ENCODE assay signal across 15 mouse cellular contexts in genomic region chr1:128405675-128406074, GRCm38 (mm10). TPM values are rescaled to one million over a fixed set of nuclear protein-coding genes. Genes with fewer than 3 reads are reported as not detected.
A peak's percentile ranks its signal among the peaks of the same experiment; 100 is the strongest.
DNase-seq lines count a peak whose midpoint lies in the region; ATAC-seq and TF ChIP-seq lines count a peak whose summit lies in the region.
"Had no signal": no experiment of that assay in that cellular context is flagged by ENCODE, and none has a peak within 500 bp of the region (broad histone marks: within the 10 kb centered on the region; RNA-seq: fewer than 3 reads in every experiment).

No protein-coding gene starts in this region.

- no peak for ATAC-seq in lung, embryonic 15.5 days (ENCODE audit: borderline replicate concordance, extremely low read depth, low FRiP score, low TSS enrichment)
- peak; percentile 57; the same call in 1 of the 2 replicates for ATAC-seq in forebrain, embryonic 11.5 days (replicated peaks; ENCODE audit: low FRiP score)
- ATAC-seq in hindbrain, embryonic 11.5 days (ENCODE audit: low FRiP score), result no peak
- ATAC-seq in midbrain, postnatal 0 days (ENCODE audit: low FRiP score), result no peak

- TF ChIP-seq CTCF in midbrain, postnatal 0 days (IDR thresholded peaks at IDR 0.05), result no peak
- no peak for TF ChIP-seq CTCF in gastrocnemius, adult 2 months (IDR thresholded peaks at IDR 0.05)
- TF ChIP-seq CTCF in heart, adult 2 months (IDR thresholded peaks at IDR 0.05), result no peak

- no peak overlapping the region for H3K4me3 ChIP-seq in lung, embryonic 15.5 days
- H3K4me3 ChIP-seq in forebrain, embryonic 11.5 days (ENCODE audit: low read depth, low read length), result no peak overlapping the region
- H3K4me3 ChIP-seq in hindbrain, embryonic 11.5 days (ENCODE audit: low read depth, low read length), result no peak overlapping the region
- H3K4me3 ChIP-seq in midbrain, postnatal 0 days (ENCODE audit: low read depth, low read length), result no peak overlapping the region
- no peak overlapping the region for H3K4me3 ChIP-seq in gastrocnemius, adult 2 months
- no peak overlapping the region for H3K4me3 ChIP-seq in heart, adult 2 months
- H3K4me3 ChIP-seq: embryonic facial prominence, embryonic 15.5 days; heart, embryonic 13.5 days; limb, embryonic 13.5 days had no signal

- intact Hi-C loops in gastrocnemius, adult 2 months (cut with DNase I), result no loop called here
- intact Hi-C loops in heart, adult 2 months (cut with DNase I), result no loop called here

- no peak overlapping the region for H3K4me2 ChIP-seq in lung, embryonic 15.5 days
- no peak overlapping the region for H3K4me2 ChIP-seq in forebrain, embryonic 11.5 days (ENCODE audit: low read depth, low read length, severe bottlenecking)
- H3K4me2 ChIP-seq in hindbrain, embryonic 11.5 days (replicated peaks; ENCODE audit: low read depth, low read length), result no peak overlapping the region
- H3K4me2 ChIP-seq in midbrain, postnatal 0 days (ENCODE audit: low read depth, low read length, poor library complexity, severe bottlenecking), result no peak overlapping the region
- H3K4me2 ChIP-seq: embryonic facial prominence, embryonic 15.5 days; heart, embryonic 13.5 days; limb, embryonic 13.5 days had no signal

- TF ChIP-seq POLR2A in heart, adult 2 months (IDR thresholded peaks at IDR 0.05; ENCODE audit: insufficient read depth, low read depth, low read length), result no peak

- H3K27ac ChIP-seq in lung, embryonic 15.5 days, result peak overlapping the region; percentile 37; the same call in 1 of the 2 replicates
- 0 out of 2 replicates have a peak overlapping the region, but pooled peaks have one; percentile 46 for H3K27ac ChIP-seq in forebrain, embryonic 11.5 days (ENCODE audit: low read depth, low read length)
- peak overlapping the region; percentile 67; the same call in 1 of the 2 replicates for H3K27ac ChIP-seq in hindbrain, embryonic 11.5 days (ENCODE audit: low read depth, low read length)
- H3K27ac ChIP-seq in midbrain, postnatal 0 days (ENCODE audit: low read depth, low read length), result no peak overlapping the region
- H3K27ac ChIP-seq in gastrocnemius, adult 2 months, result no peak overlapping the region; the same call in 1 of the 2 replicates
- H3K27ac ChIP-seq in heart, adult 2 months, result no peak overlapping the region
- H3K27ac ChIP-seq: embryonic facial prominence, embryonic 15.5 days; heart, embryonic 13.5 days; limb, embryonic 13.5 days had no signal

- H3K36me3 ChIP-seq in lung, embryonic 15.5 days, result peaks cover 22% of the 10 kb centered on the region
- no peaks in the 10 kb centered on the region for H3K36me3 ChIP-seq in forebrain, embryonic 11.5 days (ENCODE audit: control insufficient read depth, insufficient read depth, low read length)
- H3K36me3 ChIP-seq in hindbrain, embryonic 11.5 days (ENCODE audit: control insufficient read depth, insufficient read depth, low read length), result no peaks in the 10 kb centered on the region
- H3K36me3 ChIP-seq in midbrain, postnatal 0 days (ENCODE audit: insufficient read depth, low read length), result peaks cover 2% of the 10 kb centered on the region; the same call in 1 of the 2 replicates
- H3K36me3 ChIP-seq in heart, adult 2 months (ENCODE audit: control insufficient read depth, insufficient read depth, low read length), result peaks cover 16% of the 10 kb centered on the region

- H3K79me2 ChIP-seq in heart, adult 2 months (replicated peaks; ENCODE audit: control insufficient read depth, insufficient read depth, low read length), result peaks cover 1% of the 10 kb centered on the region; the same call in 1 of the 2 replicates

- H3K4me1 ChIP-seq in lung, embryonic 15.5 days, result peaks cover 20% of the 10 kb centered on the region
- peaks cover 5% of the 10 kb centered on the region; the same call in 1 of the 2 replicates for H3K4me1 ChIP-seq in forebrain, embryonic 11.5 days (replicated peaks; ENCODE audit: control insufficient read depth, insufficient read depth, low read length)
- H3K4me1 ChIP-seq in hindbrain, embryonic 11.5 days (replicated peaks; ENCODE audit: control insufficient read depth, insufficient read depth, low read length), result peaks cover 5% of the 10 kb centered on the region; the same call in 1 of the 2 replicates
- no peaks in the 10 kb centered on the region for H3K4me1 ChIP-seq in midbrain, postnatal 0 days (ENCODE audit: insufficient read depth, low read length)
- no peaks in the 10 kb centered on the region; the same call in 1 of the 2 replicates for H3K4me1 ChIP-seq in heart, adult 2 months (ENCODE audit: control insufficient read depth, insufficient read depth, low read length)
- H3K4me1 ChIP-seq: embryonic facial prominence, embryonic 15.5 days; heart, embryonic 13.5 days; limb, embryonic 13.5 days had no signal

- H3K9me3 ChIP-seq in lung, embryonic 15.5 days, result no peaks in the 10 kb centered on the region
- H3K9me3 ChIP-seq in forebrain, embryonic 11.5 days (ENCODE audit: control insufficient read depth, low read length), result no peaks in the 10 kb centered on the region
- H3K9me3 ChIP-seq in hindbrain, embryonic 11.5 days (ENCODE audit: control insufficient read depth, low read length), result no peaks in the 10 kb centered on the region
- H3K9me3 ChIP-seq in midbrain, postnatal 0 days (ENCODE audit: low read length), result no peaks in the 10 kb centered on the region
- H3K9me3 ChIP-seq: embryonic facial prominence, embryonic 15.5 days; heart, embryonic 13.5 days; limb, embryonic 13.5 days had no signal

- WGBS in lung, embryonic 15.5 days, result 64% methylated on average over 1 of the region's 1 CpGs
- 30% methylated on average over 1 of the region's 1 CpGs for WGBS in forebrain, embryonic 11.5 days
- 66% methylated on average over 1 of the region's 1 CpGs for WGBS in hindbrain, embryonic 11.5 days
- WGBS in midbrain, postnatal 0 days, result 54% methylated on average over 1 of the region's 1 CpGs
- WGBS in heart, adult 2 months, result 41% methylated on average over 1 of the region's 1 CpGs

- H3K27me3 ChIP-seq in lung, embryonic 15.5 days, result no peaks in the 10 kb centered on the region
- H3K27me3 ChIP-seq in forebrain, embryonic 11.5 days (ENCODE audit: control insufficient read depth, insufficient read depth, low read length), result no peaks in the 10 kb centered on the region
- no peaks in the 10 kb centered on the region for H3K27me3 ChIP-seq in hindbrain, embryonic 11.5 days (ENCODE audit: control insufficient read depth, insufficient read depth, low read length)
- H3K27me3 ChIP-seq in midbrain, postnatal 0 days (ENCODE audit: insufficient read depth, low read length), result no peaks in the 10 kb centered on the region
- no peaks in the 10 kb centered on the region for H3K27me3 ChIP-seq in heart, adult 2 months (ENCODE audit: control insufficient read depth, insufficient read depth, low read length)
- H3K27me3 ChIP-seq: embryonic facial prominence, embryonic 15.5 days; heart, embryonic 13.5 days; limb, embryonic 13.5 days had no signal

- no peak for TF ChIP-seq EP300 in heart, adult 2 months (IDR thresholded peaks at IDR 0.05; ENCODE audit: insufficient read depth, low read depth, low read length)

- H3K9ac ChIP-seq in lung, embryonic 15.5 days, result no peak overlapping the region
- no peak overlapping the region for H3K9ac ChIP-seq in forebrain, embryonic 11.5 days (ENCODE audit: low read length)
- H3K9ac ChIP-seq in hindbrain, embryonic 11.5 days (ENCODE audit: low read depth, low read length), result no peak overlapping the region
- H3K9ac ChIP-seq in midbrain, postnatal 0 days (replicated peaks; ENCODE audit: low read length, poor library complexity, severe bottlenecking), result no peak overlapping the region
- no peak overlapping the region for H3K9ac ChIP-seq in heart, adult 2 months (ENCODE audit: low read depth, low read length)
- H3K9ac ChIP-seq: embryonic facial prominence, embryonic 15.5 days; heart, embryonic 13.5 days; limb, embryonic 13.5 days had no signal

- no peak for DNase-seq in lung, adult 18-20 months
- DNase-seq in forebrain, embryonic 11.5 days (ENCODE audit: low spot score), result no peak
- DNase-seq in hindbrain, embryonic 11.5 days (ENCODE audit: low spot score), result no peak
- peak; percentile 36 for DNase-seq in midbrain, postnatal 0 days (ENCODE audit: low spot score)
- no peak for DNase-seq in gastrocnemius, adult 2 months
- no peak for DNase-seq in testis, postnatal 10 days (ENCODE audit: low spot score)
- no peak for DNase-seq in heart, adult 2 months
- DNase-seq: cerebellum, adult 11 months; gastrocnemius, postnatal 36 days; kidney, adult 9 months; thymus, postnatal 25 days had no signal

RNA-seq across cellular contexts. Expression of gene Dars, which starts 11.5 kb away (rescaled TPM):
- polyA plus RNA-seq in lung, embryonic 15.5 days (2015; fragmentation: Nextera tagmentation; extraction: Ambion mirVana), result 178 and 179 TPM in 2 replicates
- polyA plus RNA-seq in forebrain, embryonic 11.5 days (2014; fragmentation: Nextera tagmentation; extraction: Ambion mirVana), result 116 and 130 TPM in 2 replicates
- polyA plus RNA-seq in hindbrain, embryonic 11.5 days (2014; fragmentation: Nextera tagmentation; extraction: Ambion mirVana), result 151 and 159 TPM in 2 replicates
- total RNA-seq in midbrain, postnatal 0 days (2014; rRNA removed), result 53.6 and 62.6 TPM in 2 replicates
- polyA plus RNA-seq in midbrain, postnatal 0 days (2015; fragmentation: Nextera tagmentation; extraction: Ambion mirVana), result 104 and 105 TPM in 2 replicates
- total RNA-seq in gastrocnemius, adult 2 months (2021), result 10 to 100 TPM; 64.7 to 77.0 TPM
- total RNA-seq in heart, adult 2 months (2021), result 10 to 100 TPM; 57.4 to 66.9 TPM
- 15.5 and 34.1 TPM in 2 replicates for polyA plus RNA-seq in heart, adult 2 months (2012; rRNA removed)

RNA-seq across cellular contexts. Expression of gene Mcm6, which starts 46.2 kb away (rescaled TPM):
- polyA plus RNA-seq in lung, embryonic 15.5 days (2015; fragmentation: Nextera tagmentation; extraction: Ambion mirVana), result 266 and 268 TPM in 2 replicates
- polyA plus RNA-seq in forebrain, embryonic 11.5 days (2014; fragmentation: Nextera tagmentation; extraction: Ambion mirVana), result 343 and 344 TPM in 2 replicates
- polyA plus RNA-seq in hindbrain, embryonic 11.5 days (2014; fragmentation: Nextera tagmentation; extraction: Ambion mirVana), result 257 and 285 TPM in 2 replicates
- 36.3 and 37.3 TPM in 2 replicates for total RNA-seq in midbrain, postnatal 0 days (2014; rRNA removed)
- 31.1 and 31.9 TPM in 2 replicates for polyA plus RNA-seq in midbrain, postnatal 0 days (2015; fragmentation: Nextera tagmentation; extraction: Ambion mirVana)
- 1 to 10 TPM; 1.3 to 2.6 TPM for total RNA-seq in gastrocnemius, adult 2 months (2021)
- 1 to 10 TPM; 5.2 to 5.7 TPM for total RNA-seq in heart, adult 2 months (2021)
- polyA plus RNA-seq in heart, adult 2 months (2012; rRNA removed), result 3.4 and 4.5 TPM in 2 replicates

Comparison
In these comparisons a context has a peak if more than half of its experiments do, and no peak if none do; other contexts are left out.
1. H3K27ac ChIP-seq: peak in lung, embryonic 15.5 days (single experiment), forebrain, embryonic 11.5 days (single experiment) and hindbrain, embryonic 11.5 days (single experiment); none in midbrain, postnatal 0 days (single experiment), gastrocnemius, adult 2 months (single experiment) and heart, adult 2 months (single experiment).